Mouse (Mus musculus) lung, embryonic 14.5 days (tissue): ENCODE data around the gene Rnf103. TPM values are rescaled to one million over a fixed set of nuclear protein-coding genes. Genes with fewer than 3 reads are reported as not detected.

Source experiments
- ATAC-seq: fragments of 200-750 bp; cut with Nextera tagmentation; 2 replicates; pipeline ENCODE4 v1.8.0; 2017; ENCODE audit warnings: mild to moderate bottlenecking, moderate TSS enrichment, moderate library complexity; ENCODE audit not compliant: insufficient read depth
- DNase-seq: peaks from one replicate; pipeline ENCODE4 v3.0.0-alpha.2; 2015
- H3K27ac ChIP-seq: fragments of 300-500 bp; sonication (generic); 2 replicates; pipeline ENCODE4 v1.5.1; 2014; ENCODE audit warnings: low read depth, mild to moderate bottlenecking, moderate library complexity
- H3K27me3 ChIP-seq: fragments of 300-500 bp; sonication (generic); 2 replicates; pipeline ENCODE4 v1.6.1; 2014; ENCODE audit warnings: low read length, control low read depth; ENCODE audit not compliant: insufficient read depth
- H3K36me3 ChIP-seq: fragments of 300-500 bp; sonication (generic); 2 replicates; pipeline ENCODE4 v1.6.1; 2014; ENCODE audit warnings: control low read depth; ENCODE audit not compliant: insufficient read depth
- H3K4me1 ChIP-seq: fragments of 300-500 bp; sonication (generic); 2 replicates; pipeline ENCODE4 v1.6.1; 2014; ENCODE audit warnings: antibody characterized with exemption, control low read depth; ENCODE audit not compliant: insufficient read depth
- H3K4me2 ChIP-seq: fragments of 300-500 bp; sonication (generic); 2 replicates; pipeline ENCODE4 v1.6.1; 2014; ENCODE audit warnings: mild to moderate bottlenecking
- H3K4me3 ChIP-seq: fragments of 300-500 bp; sonication (generic); 2 replicates; pipeline ENCODE4 v1.5.1; 2014; ENCODE audit warnings: low read depth, low read length
- H3K9ac ChIP-seq: fragments of 300-500 bp; sonication (generic); 2 replicates; pipeline ENCODE4 v1.6.1; 2014
- H3K9me3 ChIP-seq: fragments of 300-500 bp; sonication (generic); 2 replicates; pipeline ENCODE4 v1.6.1; 2016; ENCODE audit warnings: low read depth, low read length, control low read depth
- CTCF ChIP-seq: IDR thresholded peaks from 2 replicates; pipeline ENCODE4 v1.5.1; 2016; ENCODE audit warnings: antibody characterized with exemption, low read depth
- WGBS: fragments of 180-500 bp; shearing (Covaris S2); extraction: QIAGEN DNeasy Blood & Tissue Kit; methylation state at CpG from one replicate; pipeline ENCODE4 v1.1.7; 2014; 5-methylcytosine and 5-hydroxymethylcytosine counted together
- polyA plus RNA-seq: library from polyadenylated mRNA; unstranded; fragments of >200 nt; fragmentation: Nextera tagmentation; extraction: Ambion mirVana; gene quantifications from 2 replicates; pipeline ENCODE4 v1.2.1, GENCODE M21; 2014

The Rnf103 gene
- polyA plus RNA-seq, 1 experiment from 2014 or later = 18.2 TPM

- H3K36me3 ChIP-seq = no peaks in the 10 kb centered on the region
- 90% methylated on average over 4 of the region's 4 CpGs for WGBS
- H3K9me3 ChIP-seq = no peaks in the 10 kb centered on the region
- no peak overlapping the region for H3K4me2 ChIP-seq
- no peak overlapping the region for H3K9ac ChIP-seq
- ATAC-seq (no peak), DNase-seq (no peak)
- H3K27me3 ChIP-seq = no peaks in the 10 kb centered on the region
- no peak overlapping the region for H3K27ac ChIP-seq
- TF ChIP-seq CTCF = no peak
- H3K4me3 ChIP-seq = no peak overlapping the region
- H3K4me1 ChIP-seq = no peaks in the 10 kb centered on the region
Measured at GRCm38 (mm10) chr6:71519476-71519875, 25.8 kb downstream of the Rnf103 start.

DNA sequence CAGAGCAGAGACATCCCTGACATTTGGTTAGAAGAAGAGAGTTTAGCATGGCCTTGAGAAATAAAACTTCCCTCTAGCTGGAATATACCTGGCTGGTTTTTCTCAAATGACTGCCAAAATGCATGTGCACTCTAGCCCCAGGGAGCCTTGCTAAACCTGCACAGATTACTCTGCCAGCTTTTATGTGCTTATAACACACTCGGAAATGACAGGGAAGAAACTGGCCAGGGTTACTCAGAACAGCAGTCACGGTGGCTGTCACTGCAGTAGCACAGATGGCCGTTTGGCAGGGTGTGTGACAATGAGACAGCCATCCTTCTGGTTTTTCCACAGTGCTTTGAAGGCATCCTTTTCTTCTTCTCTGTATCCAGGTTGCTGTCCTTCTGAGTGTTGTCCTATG, 31.9 kb downstream of the Rnf103 start:
- no peak for DNase-seq
- no peak overlapping the region for H3K4me2 ChIP-seq
- H3K27ac ChIP-seq = no peak overlapping the region
- H3K9me3 ChIP-seq = no peaks in the 10 kb centered on the region
- WGBS = 48% methylated on average over 3 of the region's 3 CpGs
- no peaks in the 10 kb centered on the region for H3K36me3 ChIP-seq
- H3K4me3 ChIP-seq = no peak overlapping the region
- no peak for ATAC-seq
- no peaks in the 10 kb centered on the region for H3K4me1 ChIP-seq
- no peak for TF ChIP-seq CTCF
- H3K27me3 ChIP-seq = no peaks in the 10 kb centered on the region
- H3K9ac ChIP-seq = no peak overlapping the region

DNA sequence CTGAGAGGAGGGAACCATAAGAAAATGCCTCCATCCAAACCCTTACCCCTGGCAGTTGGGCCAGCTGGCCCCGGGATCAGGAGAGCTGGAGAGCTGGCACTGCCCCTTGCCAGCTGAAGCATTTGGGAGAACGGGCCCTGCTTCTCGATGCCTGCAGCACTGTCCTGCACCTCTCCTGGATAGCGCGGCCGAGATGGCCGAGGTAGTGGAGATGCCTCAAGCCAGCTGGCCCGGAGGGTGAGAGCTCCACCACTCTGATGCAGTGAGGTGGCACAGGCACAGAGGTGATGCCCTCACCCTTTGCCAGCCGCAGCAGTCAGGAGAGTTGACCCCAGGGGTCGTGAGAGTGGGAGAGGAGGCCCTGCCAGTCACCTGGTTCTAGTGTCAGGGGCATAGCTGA, 33.4 kb downstream of the Rnf103 start:
- H3K9ac ChIP-seq = no peak overlapping the region
- 82% methylated on average over 10 of the region's 10 CpGs for WGBS
- H3K36me3 ChIP-seq = no peaks in the 10 kb centered on the region
- TF ChIP-seq CTCF = no peak
- no peak overlapping the region for H3K27ac ChIP-seq
- H3K27me3 ChIP-seq = no peaks in the 10 kb centered on the region
- ATAC-seq = no peak
- H3K4me2 ChIP-seq = no peak overlapping the region
- no peak for DNase-seq
- H3K9me3 ChIP-seq = no peaks in the 10 kb centered on the region
- no peak overlapping the region for H3K4me3 ChIP-seq
- no peaks in the 10 kb centered on the region for H3K4me1 ChIP-seq

DNA sequence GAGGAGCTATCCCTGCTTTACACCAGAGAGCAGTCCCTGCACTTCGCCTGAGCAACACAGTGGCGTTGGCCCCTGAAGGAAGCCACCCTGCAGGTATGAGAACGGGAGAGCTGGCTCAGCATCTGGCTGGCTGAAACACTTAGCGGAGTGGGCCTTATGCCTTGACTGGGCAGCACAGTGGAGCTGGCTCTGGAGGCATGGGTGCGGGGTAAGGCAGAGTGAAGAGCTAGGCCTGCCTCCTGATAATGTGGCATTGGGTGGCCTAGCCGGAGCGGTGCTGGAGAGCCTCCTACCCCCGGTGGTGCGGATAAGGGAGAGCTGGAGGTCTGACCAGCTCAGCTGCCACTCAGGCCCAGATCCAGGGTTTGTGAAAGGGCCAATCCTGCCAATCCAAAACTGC, 34.1 kb downstream of the Rnf103 start:
- no peak for DNase-seq
- H3K27ac ChIP-seq = no peak overlapping the region
- no peaks in the 10 kb centered on the region for H3K9me3 ChIP-seq
- H3K4me1 ChIP-seq = no peaks in the 10 kb centered on the region
- H3K27me3 ChIP-seq = no peaks in the 10 kb centered on the region
- no peaks in the 10 kb centered on the region for H3K36me3 ChIP-seq
- ATAC-seq = no peak
- H3K4me3 ChIP-seq = no peak overlapping the region
- H3K4me2 ChIP-seq = no peak overlapping the region
- TF ChIP-seq CTCF = no peak
- no peak overlapping the region for H3K9ac ChIP-seq
- WGBS = 87% methylated on average over 9 of the region's 9 CpGs

DNA sequence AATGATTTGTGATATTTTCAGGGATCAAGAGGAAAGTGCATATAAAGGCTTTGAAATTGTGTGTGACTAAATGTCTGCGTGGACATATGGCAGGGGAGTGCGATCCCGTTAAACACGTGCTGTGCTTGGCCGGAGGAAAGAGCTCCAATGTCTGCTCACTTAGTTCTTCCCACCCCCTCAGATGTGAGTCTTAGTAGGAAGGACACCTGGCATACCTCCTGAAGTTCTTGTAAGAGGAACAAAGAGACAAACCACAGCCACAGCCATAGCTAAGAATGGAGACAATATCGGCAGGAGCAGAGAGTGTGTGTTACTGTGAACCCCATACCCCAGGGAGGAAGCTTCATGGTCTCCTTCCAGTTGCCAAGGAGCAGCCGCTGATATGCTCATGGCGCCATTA, 36.5 kb downstream of the Rnf103 start:
- DNase-seq (no peak), ATAC-seq (no peak)
- H3K27me3 ChIP-seq = no peaks in the 10 kb centered on the region
- H3K4me1 ChIP-seq = no peaks in the 10 kb centered on the region
- H3K9me3 ChIP-seq = no peaks in the 10 kb centered on the region
- H3K9ac ChIP-seq = no peak overlapping the region
- no peaks in the 10 kb centered on the region for H3K36me3 ChIP-seq
- H3K4me3 ChIP-seq = no peak overlapping the region
- H3K27ac ChIP-seq = no peak overlapping the region
- 85% methylated on average over 8 of the region's 8 CpGs for WGBS
- H3K4me2 ChIP-seq = no peak overlapping the region
- TF ChIP-seq CTCF = no peak

GRCm38 (mm10) chr6:71537286-71537685, 43.6 kb downstream of the Rnf103 start:
- Histone ChIP-seq H3K27ac (no peak overlapping the region), H3K4me2 (no peak overlapping the region), H3K27me3 (no peaks in the 10 kb centered on the region), H3K36me3 (no peaks in the 10 kb centered on the region), H3K9ac (no peak overlapping the region), H3K4me1 (no peaks in the 10 kb centered on the region), H3K9me3 (no peaks in the 10 kb centered on the region), H3K4me3 (no peak overlapping the region)
- DNase-seq = peak; percentile 63
- no peak for ATAC-seq
- no peak for TF ChIP-seq CTCF

DNA sequence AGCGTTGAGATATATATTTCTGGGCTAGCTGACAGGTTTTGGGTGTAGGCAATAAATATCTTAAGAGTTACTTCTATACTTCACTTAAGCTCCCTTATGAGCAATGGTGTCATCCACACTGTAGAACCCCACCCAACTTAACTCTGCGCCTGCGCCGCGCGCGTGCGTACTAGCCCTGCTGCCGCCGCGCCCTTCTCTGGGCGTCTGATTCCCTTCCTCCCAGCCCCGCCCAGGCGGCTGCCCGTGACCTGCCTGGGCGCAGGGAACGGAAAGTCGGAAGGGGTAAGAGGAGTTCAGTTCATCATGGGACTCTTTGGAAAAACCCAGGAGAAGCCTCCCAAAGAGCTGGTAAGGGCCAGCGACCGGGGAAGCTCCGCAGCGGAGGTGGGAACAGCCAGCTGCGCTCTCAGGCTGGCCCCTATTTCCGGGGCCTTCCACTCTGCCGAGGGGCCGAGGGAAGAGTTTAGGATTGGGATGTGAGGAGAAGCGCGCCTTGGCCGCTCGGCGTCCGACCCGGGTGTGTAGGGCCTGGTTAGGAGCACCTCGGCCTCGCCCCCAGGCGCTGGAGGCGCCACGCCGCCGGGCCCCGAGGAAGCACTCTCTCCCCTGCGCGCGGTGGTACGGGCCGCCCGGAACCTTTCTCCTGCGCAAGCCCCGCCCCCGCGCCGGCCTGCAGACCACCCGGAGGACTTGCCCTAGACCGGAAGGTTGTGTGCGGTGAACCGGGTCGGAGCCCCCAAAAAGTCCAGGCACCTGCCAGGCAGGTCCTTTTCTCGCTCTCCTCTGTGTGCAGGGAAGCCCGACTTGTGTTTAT, 50.2 kb downstream of the Rnf103 start, which contains the start of gene Chmp3:
Chmp3 (plus strand) TSS at position 112 of the 814 bp plus-strand sequence.
- TF ChIP-seq CTCF = no peak
- H3K4me1 ChIP-seq = no peaks in the 10 kb centered on the region
- H3K27me3 ChIP-seq = no peaks in the 10 kb centered on the region
- ATAC-seq (peak; percentile 98), DNase-seq (peak; percentile 96)
- no peaks in the 10 kb centered on the region for H3K36me3 ChIP-seq
- H3K4me3 ChIP-seq = peak within 1 kb of the TSS; percentile 84
- no peaks in the 10 kb centered on the region for H3K9me3 ChIP-seq
- peak within 1 kb of the TSS; percentile 96 for H3K9ac ChIP-seq
- WGBS = under 1% methylated on average over 59 of the region's 59 CpGs
- H3K27ac ChIP-seq = peak within 1 kb of the TSS; percentile 99
- peak within 1 kb of the TSS; percentile 68 for H3K4me2 ChIP-seq
